Mouse (Mus musculus): ENCODE results near the gene Gm18596.

DNA sequence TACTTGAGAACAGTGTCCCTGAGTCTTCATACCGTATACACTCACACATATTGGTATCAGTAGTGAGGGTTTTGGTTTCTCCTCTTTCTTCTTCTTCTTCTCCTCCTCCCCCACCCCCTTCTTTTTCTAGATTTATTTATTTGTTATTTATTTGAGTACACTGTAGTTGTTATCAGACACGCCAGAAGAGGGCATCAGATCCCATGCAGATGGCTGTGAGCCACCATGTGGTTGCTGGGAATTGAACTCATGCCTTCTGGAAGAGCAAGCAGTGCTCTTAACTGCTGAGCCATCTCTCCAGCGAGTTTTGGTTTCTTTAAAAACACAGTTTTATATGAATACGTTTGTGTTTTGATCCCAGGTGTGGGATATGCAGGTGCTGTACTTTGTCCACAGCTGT lies 14.2 kb downstream of the Gm18596 start:
- TF ChIP-seq CTCF (IDR thresholded peaks at IDR 0.05; ENCODE audit: low read depth) (no peak), EP300 (IDR thresholded peaks at IDR 0.05; ENCODE audit: low read depth) (no peak)

All from liver, embryonic 14.5 days (tissue).